Mouse (Mus musculus) midbrain, embryonic 13.5 days (tissue): Measurements from ENCODE around the gene Fam107a. TPM values are rescaled to one million over a fixed set of nuclear protein-coding genes. Genes with fewer than 3 reads are reported as not detected.

Experiments used
- ATAC-seq: fragments of 200-750 bp; cut with Nextera tagmentation; 2 replicates; pipeline ENCODE4 v1.8.0; 2017; ENCODE audit warnings: mild to moderate bottlenecking, moderate TSS enrichment, moderate library complexity
- H3K27ac ChIP-seq: fragments of 300-500 bp; sonication (generic); 2 replicates; pipeline ENCODE4 v1.5.1; 2015; ENCODE audit warnings: inconsistent platforms, mild to moderate bottlenecking, moderate library complexity
- H3K27me3 ChIP-seq: fragments of 300-500 bp; sonication (generic); 2 replicates; pipeline ENCODE4 v1.6.1; 2015; ENCODE audit warnings: mild to moderate bottlenecking, inconsistent platforms
- H3K36me3 ChIP-seq: fragments of 300-500 bp; sonication (generic); 2 replicates; pipeline ENCODE4 v1.6.1; 2015; ENCODE audit warnings: mild to moderate bottlenecking, inconsistent platforms
- H3K4me1 ChIP-seq: fragments of 300-500 bp; sonication (generic); replicated peaks from 2 replicates; pipeline ENCODE4 v1.6.1; 2015; ENCODE audit warnings: inconsistent platforms
- H3K4me2 ChIP-seq: fragments of 300-500 bp; sonication (generic); replicated peaks from 2 replicates; pipeline ENCODE4 v1.6.1; 2015; ENCODE audit warnings: moderate library complexity, mild to moderate bottlenecking, inconsistent platforms
- H3K4me3 ChIP-seq: fragments of 300-500 bp; sonication (generic); replicated peaks from 2 replicates; pipeline ENCODE4 v1.5.1; 2015; ENCODE audit warnings: mild to moderate bottlenecking, inconsistent platforms
- H3K9ac ChIP-seq: fragments of 300-500 bp; sonication (generic); replicated peaks from 2 replicates; pipeline ENCODE4 v1.6.1; 2015; ENCODE audit warnings: mild to moderate bottlenecking, inconsistent platforms
- H3K9me3 ChIP-seq: fragments of 300-500 bp; sonication (generic); 2 replicates; pipeline ENCODE4 v1.6.1; 2016; ENCODE audit warnings: mild to moderate bottlenecking, inconsistent platforms
- WGBS: fragments of 180-500 bp; shearing (Covaris S2); methylation state at CpG from one replicate; pipeline ENCODE4 v1.1.7; 2015; 5-methylcytosine and 5-hydroxymethylcytosine counted together
- polyA plus RNA-seq: library from polyadenylated mRNA; unstranded; fragments of >200 nt; fragmentation: Nextera tagmentation; extraction: Ambion mirVana; gene quantifications from 2 replicates; pipeline ENCODE4 v1.2.1, GENCODE M21; 2015

Gene Fam107a
- polyA plus RNA-seq, 1 experiment from 2014 or later, result 0.23 TPM

DNA sequence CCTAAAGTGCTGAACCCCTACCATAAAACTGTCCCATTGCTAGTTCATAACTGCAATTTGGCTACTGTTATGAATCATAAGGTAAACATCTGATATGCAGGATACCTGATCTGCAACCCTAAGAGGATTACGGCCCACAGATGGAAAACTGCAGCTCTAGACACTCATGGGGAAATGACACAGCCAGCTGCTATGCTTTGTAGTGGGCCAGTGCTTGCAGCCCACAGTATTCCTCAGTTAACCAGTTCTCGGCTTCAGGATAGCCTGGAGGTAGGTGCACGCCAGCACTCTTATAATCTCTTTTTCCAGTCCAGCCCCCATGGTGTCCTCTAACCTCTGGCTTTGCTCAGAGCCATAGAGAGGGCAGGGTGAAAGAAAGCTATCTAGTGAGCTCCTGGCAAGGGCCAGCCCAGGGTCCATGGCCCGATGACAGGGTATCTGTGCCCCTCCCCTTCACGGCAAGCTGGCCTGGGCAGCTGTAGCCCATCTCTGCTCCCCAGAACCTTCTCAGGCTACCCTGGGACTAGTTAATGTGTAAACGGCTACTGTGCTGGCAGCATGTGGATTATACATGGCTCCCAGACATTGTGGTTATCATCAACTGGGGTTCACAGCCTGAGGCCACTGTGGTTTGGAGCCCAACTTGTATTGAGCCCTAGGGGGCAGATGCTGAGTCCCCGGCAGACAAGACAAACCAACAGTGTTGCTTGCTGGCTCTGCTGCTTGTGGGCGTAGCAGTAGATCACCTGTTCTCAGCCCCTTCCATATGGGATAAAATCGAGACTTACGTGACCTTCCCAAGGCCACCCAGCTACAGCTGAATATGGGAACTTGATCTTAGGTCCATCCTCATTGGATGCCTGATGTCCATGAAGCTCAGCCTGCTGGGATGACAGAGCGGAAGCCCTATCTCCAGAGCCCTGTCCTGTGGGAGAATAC lies 14.8 kb upstream of the Fam107a start:
- Histone ChIP-seq H3K27me3 (no peaks in the 10 kb centered on the region), H3K4me2 (no peak overlapping the region), H3K4me1 (peaks cover 13% of the 10 kb centered on the region), H3K27ac (no peak overlapping the region), H3K4me3 (no peak overlapping the region), H3K9ac (no peak overlapping the region), H3K36me3 (no peaks in the 10 kb centered on the region), H3K9me3 (no peaks in the 10 kb centered on the region)
- WGBS, result 84% methylated on average over 11 of the region's 11 CpGs
- no peak; the same call in 1 of the 2 replicates for ATAC-seq

DNA sequence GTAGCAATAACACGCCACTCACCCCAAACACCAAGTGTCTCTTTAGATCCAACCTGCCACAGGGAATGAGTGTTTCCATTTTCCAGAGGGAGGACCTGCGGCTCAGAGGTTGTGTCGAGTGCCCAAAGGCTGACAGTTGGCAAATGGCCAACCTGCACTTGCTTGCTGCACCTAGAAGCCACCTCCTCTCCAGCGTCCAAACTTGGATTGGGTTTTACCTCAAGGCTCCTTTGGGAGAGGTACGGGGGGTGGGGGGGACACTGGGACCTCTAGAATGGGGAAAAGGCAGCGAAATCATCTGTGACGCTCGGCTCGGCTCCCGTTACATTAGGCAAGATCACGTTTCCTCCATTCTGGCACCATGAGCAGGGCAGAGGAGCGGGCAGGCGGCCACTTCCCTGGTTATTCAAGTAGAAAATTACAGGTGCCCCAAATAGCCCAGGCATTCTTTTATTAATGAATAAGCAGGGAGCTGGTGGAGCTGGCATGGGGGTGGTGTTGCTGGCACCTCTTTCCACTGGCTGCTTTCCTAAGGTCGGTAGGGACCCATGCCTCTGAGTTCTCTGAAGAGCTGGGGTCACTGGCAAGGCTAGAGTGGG lies 13.6 kb upstream of the Fam107a start:
- 89% methylated on average over 14 of the region's 14 CpGs for WGBS
- peaks cover 17% of the 10 kb centered on the region for H3K4me1 ChIP-seq
- no peaks in the 10 kb centered on the region for H3K27me3 ChIP-seq
- no peak for ATAC-seq
- no peak overlapping the region for H3K9ac ChIP-seq
- H3K9me3 ChIP-seq, result no peaks in the 10 kb centered on the region
- H3K4me3 ChIP-seq, result no peak overlapping the region
- no peak overlapping the region for H3K4me2 ChIP-seq
- no peak overlapping the region for H3K27ac ChIP-seq
- no peaks in the 10 kb centered on the region for H3K36me3 ChIP-seq

DNA sequence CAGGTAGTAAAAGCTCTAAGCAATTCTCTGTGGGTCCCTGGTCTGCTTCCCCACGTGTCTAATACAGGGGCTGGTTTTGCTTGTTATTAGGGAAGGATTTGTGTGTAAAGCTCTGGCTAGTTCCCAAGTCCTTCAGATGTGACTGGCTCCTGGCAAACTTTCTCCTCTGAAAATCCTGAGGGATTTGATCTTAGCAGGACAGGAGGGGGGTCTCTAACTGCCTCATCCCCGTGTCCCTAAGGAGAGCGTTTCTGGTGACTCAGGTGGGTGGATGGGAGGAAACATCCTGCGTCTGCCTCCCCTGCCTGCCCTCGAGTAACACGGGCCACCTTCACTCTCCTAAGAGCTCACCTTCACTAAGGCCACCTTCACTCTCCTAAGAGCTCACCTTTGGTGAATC lies 12.6 kb upstream of the Fam107a start:
- H3K4me3 ChIP-seq, result no peak overlapping the region
- 77% methylated on average over 6 of the region's 6 CpGs for WGBS
- H3K4me2 ChIP-seq, result no peak overlapping the region
- H3K36me3 ChIP-seq, result no peaks in the 10 kb centered on the region
- peaks cover 17% of the 10 kb centered on the region for H3K4me1 ChIP-seq
- no peak overlapping the region for H3K9ac ChIP-seq
- ATAC-seq, result no peak
- H3K9me3 ChIP-seq, result no peaks in the 10 kb centered on the region
- H3K27me3 ChIP-seq, result no peaks in the 10 kb centered on the region
- no peak overlapping the region for H3K27ac ChIP-seq

DNA sequence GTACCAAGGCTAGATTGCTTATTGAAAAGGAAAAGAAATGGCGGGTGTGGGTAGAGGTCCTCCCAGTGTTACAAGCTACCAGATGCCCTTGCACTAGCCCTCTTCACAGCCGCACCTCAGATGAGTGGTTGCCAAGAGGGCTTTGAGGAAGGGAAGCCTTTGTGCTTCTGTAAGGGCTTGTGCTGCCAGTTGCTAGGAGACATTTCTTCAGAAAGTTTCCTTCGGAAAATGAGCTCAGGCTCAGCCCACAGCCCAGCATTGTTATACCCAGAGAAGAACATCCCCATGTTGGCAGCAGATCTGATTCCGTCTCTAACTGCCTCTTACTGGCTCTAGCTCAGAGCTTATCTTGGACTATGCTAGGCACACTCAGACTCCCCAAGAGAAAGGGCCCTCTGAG lies 11.7 kb upstream of the Fam107a start:
- Histone ChIP-seq H3K36me3 (no peaks in the 10 kb centered on the region), H3K9me3 (no peaks in the 10 kb centered on the region), H3K9ac (no peak overlapping the region), H3K4me1 (peaks cover 17% of the 10 kb centered on the region), H3K4me3 (no peak overlapping the region), H3K27ac (peak overlapping the region; percentile 25), H3K4me2 (no peak overlapping the region), H3K27me3 (no peaks in the 10 kb centered on the region)
- 22% methylated on average over 4 of the region's 4 CpGs for WGBS
- ATAC-seq, result peak; percentile 88

DNA sequence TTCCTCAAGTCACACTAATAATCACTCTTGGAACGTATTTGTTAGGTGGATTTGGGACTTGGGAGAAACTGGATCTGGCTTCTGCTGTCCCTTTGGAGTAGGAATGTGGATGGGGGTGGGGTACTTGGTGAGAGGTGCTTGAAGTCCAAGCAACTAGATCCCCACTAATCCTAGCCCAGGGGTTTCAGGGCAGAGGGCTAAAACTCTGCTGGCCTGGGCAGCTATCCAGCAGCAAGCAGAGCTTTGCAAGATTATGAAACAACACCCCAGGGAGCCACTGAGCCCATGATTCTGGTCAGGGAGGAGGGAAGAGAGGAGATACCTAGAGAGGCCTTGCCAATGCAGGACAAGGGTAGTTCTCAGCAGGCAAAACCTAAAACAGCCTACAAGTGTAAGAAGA lies 9.5 kb upstream of the Fam107a start:
- Histone ChIP-seq H3K4me2 (no peak overlapping the region), H3K4me3 (no peak overlapping the region), H3K4me1 (peaks cover 17% of the 10 kb centered on the region), H3K36me3 (no peaks in the 10 kb centered on the region), H3K27me3 (no peaks in the 10 kb centered on the region), H3K9me3 (no peaks in the 10 kb centered on the region), H3K9ac (no peak overlapping the region), H3K27ac (no peak overlapping the region)
- WGBS, result 38% methylated on average over 1 of the region's 1 CpGs
- no peak for ATAC-seq

DNA sequence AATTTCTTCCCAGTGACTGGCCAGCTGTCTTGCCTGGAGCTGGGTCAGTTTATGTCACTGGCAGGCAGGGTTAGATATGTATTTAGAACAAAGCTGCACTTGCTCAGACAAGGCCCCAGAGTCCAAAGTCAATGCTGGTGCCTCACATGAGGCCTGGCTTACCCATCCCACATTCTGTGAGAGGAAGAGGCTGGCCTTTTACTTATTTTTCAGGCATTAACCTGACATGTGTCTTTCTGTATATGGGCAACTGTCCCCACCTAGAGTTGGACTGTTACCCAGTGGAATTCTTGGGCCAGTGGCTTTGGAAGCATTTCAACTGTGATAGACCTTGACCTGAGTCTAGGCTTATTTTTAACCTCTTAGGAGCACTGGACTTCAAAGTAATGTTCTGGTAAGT lies 9.1 kb upstream of the Fam107a start:
- no peak overlapping the region for H3K4me3 ChIP-seq
- H3K27ac ChIP-seq, result no peak overlapping the region
- peaks cover 17% of the 10 kb centered on the region for H3K4me1 ChIP-seq
- H3K4me2 ChIP-seq, result no peak overlapping the region
- no peak overlapping the region for H3K9ac ChIP-seq
- no peaks in the 10 kb centered on the region for H3K36me3 ChIP-seq
- H3K9me3 ChIP-seq, result no peaks in the 10 kb centered on the region
- no peaks in the 10 kb centered on the region for H3K27me3 ChIP-seq
- ATAC-seq, result no peak

DNA sequence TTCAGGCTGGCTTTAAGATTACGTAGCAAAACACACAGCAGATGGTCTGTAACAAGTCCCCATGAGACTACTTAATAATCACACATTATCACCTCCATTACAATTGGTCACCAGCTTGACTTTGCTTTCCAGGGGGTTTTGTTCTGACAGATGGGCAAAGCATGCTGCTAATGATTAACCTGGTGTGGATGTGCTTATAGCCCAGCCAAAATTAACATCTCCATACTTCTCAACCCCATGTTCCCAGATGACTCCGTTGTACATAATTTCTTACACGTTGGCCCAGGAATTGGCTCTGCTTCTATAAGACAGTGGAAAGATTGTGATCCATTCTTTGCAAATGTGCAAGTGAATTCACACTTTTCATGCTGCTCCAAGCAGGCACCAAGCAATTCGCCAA lies 7.9 kb upstream of the Fam107a start:
- Histone ChIP-seq H3K4me3 (no peak overlapping the region), H3K9ac (no peak overlapping the region), H3K27me3 (no peaks in the 10 kb centered on the region), H3K9me3 (no peaks in the 10 kb centered on the region), H3K27ac (no peak overlapping the region), H3K36me3 (no peaks in the 10 kb centered on the region), H3K4me2 (no peak overlapping the region), H3K4me1 (peaks cover 17% of the 10 kb centered on the region)
- ATAC-seq, result no peak
- WGBS, result 69% methylated on average over 4 of the region's 4 CpGs

DNA sequence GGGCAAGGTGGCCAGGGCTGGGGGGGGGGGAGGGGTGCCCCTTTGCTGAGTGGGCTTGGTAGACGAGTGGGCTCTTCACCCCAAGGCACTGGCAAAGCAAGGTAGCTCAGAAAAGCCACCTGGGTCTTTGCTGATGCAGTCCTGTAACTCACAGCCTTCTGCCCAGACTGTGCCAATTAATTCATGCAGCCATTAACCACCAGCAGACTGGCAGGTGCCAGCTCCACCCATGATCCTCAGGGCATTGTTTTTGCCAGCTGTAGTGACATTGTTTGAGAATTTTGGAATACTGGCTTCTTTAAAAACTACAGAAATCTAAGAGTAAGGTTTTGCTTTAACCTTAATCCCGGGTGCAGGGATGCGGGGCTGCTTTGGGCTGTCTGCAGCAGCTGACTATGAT lies 2.7 kb upstream of the Fam107a start:
- Histone ChIP-seq H3K9me3 (no peaks in the 10 kb centered on the region), H3K27ac (no peak overlapping the region), H3K36me3 (no peaks in the 10 kb centered on the region), H3K4me3 (no peak overlapping the region), H3K27me3 (peaks cover 39% of the 10 kb centered on the region), H3K4me1 (peaks cover 20% of the 10 kb centered on the region), H3K9ac (no peak overlapping the region), H3K4me2 (no peak overlapping the region)
- 89% methylated on average over 3 of the region's 3 CpGs for WGBS
- ATAC-seq, result no peak

DNA sequence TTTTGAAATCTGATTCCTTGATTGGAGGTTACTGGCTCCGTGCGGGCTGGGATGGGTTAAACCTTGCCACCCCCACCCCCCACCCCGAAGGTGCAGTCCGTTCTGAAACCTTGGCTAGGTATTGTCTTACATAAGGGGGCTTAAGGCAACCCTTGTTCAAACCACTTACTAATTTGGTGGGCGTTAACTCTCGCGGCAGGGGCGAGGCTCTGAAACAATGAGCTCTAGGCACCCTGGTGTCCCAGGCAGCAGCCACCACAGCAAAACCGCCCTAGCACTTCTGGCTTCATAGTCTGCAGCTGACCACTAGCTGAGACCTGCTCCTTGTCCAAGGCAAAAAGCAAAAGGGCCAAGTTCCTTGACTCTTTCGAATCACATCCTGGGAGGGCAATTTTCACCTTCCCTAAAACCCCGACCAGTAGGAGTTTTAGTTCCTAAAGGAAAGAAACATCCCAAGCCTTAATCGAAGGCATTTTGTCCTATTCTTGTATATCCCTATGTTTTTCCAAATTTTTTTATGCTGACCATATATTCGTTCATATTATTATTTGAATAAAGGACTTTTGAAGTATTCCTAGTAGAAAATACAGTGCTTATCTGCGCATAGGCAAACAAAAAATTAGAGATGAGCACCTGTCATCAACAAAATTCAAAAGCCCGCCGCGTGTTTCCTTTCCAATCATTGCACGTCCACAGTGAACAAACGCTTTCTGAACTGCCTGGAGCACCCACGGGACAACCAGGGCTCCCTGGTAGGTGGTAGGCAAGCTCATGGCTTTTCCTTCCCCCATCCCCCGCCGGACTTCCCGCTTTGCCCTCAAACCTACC lies 1.2 kb downstream of the Fam107a start:
- peak; percentile 31 for ATAC-seq

DNA sequence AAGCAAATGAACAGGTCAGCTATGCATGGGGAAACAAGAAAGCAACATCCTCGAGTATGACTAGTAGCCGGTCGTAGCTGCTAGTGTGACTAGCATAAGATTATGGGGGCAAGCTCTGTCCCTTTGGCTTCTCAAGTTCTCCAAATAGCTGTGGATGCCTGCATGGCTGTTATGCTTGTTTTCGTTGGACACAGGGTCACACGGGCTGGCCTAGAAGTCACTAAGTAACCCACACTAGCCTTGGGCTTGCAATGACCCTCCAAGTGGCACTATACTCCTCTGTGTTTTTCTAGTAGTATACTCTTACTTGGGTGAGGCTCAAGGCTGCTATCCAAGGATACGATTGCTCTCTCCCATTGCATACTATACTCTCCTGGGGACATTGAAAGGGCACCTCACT lies 2.7 kb downstream of the Fam107a start:
- no peak overlapping the region for H3K9ac ChIP-seq
- H3K4me2 ChIP-seq, result no peak overlapping the region
- H3K27ac ChIP-seq, result no peak overlapping the region
- peaks cover 20% of the 10 kb centered on the region for H3K4me1 ChIP-seq
- WGBS, result 86% methylated on average over 6 of the region's 6 CpGs
- H3K36me3 ChIP-seq, result no peaks in the 10 kb centered on the region
- no peaks in the 10 kb centered on the region for H3K9me3 ChIP-seq
- ATAC-seq, result no peak
- H3K27me3 ChIP-seq, result peaks cover 55% of the 10 kb centered on the region
- no peak overlapping the region for H3K4me3 ChIP-seq

More for the DNA sequence above, 1.2 kb downstream of the Fam107a start:
- Histone ChIP-seq H3K9ac (peak overlapping the region; percentile 41; the same call in 1 of the 2 replicates), H3K27me3 (peaks cover 51% of the 10 kb centered on the region), H3K4me2 (peak overlapping the region; percentile 55), H3K4me1 (peaks cover 20% of the 10 kb centered on the region), H3K27ac (no peak overlapping the region), H3K4me3 (peak overlapping the region; percentile 36), H3K9me3 (no peaks in the 10 kb centered on the region), H3K36me3 (no peaks in the 10 kb centered on the region)
- 2% methylated on average over 23 of the region's 23 CpGs for WGBS

DNA sequence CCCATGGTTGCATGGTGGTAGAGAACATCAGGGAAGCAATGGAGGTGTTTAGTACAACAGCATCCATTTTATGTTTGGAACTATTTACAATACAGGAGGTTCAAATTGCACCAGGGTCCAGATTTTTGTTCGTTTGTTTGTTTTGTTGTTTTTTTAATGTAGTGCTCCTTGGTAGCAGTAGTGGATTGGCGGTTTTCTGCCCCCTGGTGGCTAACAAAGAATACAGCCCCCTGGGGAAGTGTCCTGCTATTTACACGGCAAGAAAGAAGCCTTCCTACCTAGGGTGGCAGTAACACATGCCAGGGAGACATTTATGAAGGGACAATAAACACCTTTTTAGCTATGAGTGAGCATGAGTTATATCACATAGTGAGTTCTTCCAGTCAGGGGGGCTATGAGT lies 3.3 kb downstream of the Fam107a start:
- no peak overlapping the region for H3K4me2 ChIP-seq
- 39% methylated on average over 3 of the region's 3 CpGs for WGBS

DNA sequence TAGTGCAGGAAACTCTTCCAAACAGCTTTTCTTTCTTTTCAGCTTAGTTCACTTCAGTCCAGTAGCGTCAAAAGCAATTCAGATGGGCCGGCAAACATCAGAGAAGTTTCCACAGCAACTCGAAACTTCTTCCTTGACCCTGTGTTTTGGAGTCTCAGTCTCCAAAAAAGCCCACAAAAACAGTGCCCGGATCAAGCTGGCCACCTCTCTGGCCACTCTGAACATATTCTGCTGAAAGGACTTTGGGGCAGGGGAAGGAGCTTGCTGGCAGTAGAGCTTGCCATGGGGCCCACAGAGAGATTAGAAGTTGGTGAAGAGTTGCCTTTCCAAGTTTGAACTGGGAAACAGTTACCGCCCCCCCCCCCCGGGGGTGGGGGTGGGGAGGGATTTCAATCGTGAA lies 3.9 kb downstream of the Fam107a start:
- Histone ChIP-seq H3K9ac (no peak overlapping the region), H3K36me3 (no peaks in the 10 kb centered on the region), H3K9me3 (no peaks in the 10 kb centered on the region), H3K27me3 (peaks cover 49% of the 10 kb centered on the region), H3K27ac (no peak overlapping the region), H3K4me1 (peaks cover 30% of the 10 kb centered on the region), H3K4me3 (no peak overlapping the region), H3K4me2 (no peak overlapping the region)
- 36% methylated on average over 7 of the region's 7 CpGs for WGBS
- no peak for ATAC-seq

More for the DNA sequence above, 3.3 kb downstream of the Fam107a start:
- H3K27me3 ChIP-seq, result peaks cover 54% of the 10 kb centered on the region
- no peak for ATAC-seq
- no peaks in the 10 kb centered on the region for H3K36me3 ChIP-seq
- no peak overlapping the region for H3K4me3 ChIP-seq
- no peaks in the 10 kb centered on the region for H3K9me3 ChIP-seq
- peaks cover 25% of the 10 kb centered on the region for H3K4me1 ChIP-seq
- no peak overlapping the region for H3K27ac ChIP-seq
- H3K9ac ChIP-seq, result no peak overlapping the region
